Mouse (Mus musculus): ENCODE data around the gene Tmsb4x.

Gene Tmsb4x

DNA sequence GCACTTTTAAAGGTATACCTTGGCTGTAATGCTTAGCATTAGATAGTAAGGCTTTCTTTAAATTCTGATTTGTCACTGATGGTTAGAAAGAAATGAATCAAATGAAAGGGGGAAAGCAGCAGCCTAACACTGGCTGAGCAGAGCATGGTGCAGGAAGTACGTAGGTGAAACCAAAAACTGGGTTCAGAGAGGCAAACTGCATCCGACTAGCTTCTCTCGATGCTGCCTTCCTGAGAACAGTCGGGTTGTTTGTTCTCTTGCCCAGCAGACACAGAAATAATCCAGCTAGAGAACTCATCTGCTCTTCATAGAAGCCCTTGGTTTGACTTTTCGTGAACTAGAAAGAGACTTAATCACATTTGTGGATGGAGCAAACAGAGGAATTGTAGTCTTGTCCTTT is 26.7 kb downstream of the Tmsb4x start:
- no peak for DNase-seq (ENCODE audit: low read depth, low spot score)

DNA sequence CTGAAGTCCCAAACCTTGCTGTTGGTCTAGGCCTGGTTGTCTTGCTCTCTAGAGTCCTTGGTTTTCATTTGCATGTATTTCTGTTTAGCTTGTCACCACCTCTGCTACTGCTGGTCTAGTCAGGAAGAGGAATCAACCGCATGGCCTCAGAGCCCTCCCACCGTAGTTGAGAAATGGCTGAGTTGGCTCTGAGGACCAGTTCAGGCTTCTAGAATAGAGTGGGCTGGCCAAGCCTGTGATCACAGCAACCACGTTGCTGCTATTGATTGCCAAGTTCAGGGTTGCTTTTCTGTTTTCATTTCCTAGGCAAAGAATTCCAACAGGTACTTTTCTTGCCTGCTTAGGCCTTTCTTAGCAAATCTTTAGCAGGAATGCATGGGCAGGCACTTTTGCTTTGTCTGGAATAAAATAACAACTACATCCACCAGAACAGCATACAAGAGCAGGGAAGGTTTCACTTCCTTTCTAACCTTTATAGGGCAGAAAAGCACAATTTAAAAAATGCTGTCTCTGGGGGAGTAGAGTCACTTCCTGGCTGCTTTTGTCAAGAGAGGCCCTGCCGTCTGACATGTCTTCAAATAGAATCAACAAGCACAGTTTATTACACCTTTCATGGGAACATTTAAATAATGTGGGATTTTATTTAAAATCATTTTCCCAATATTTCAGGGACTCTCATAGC is 29.0 kb downstream of the Tmsb4x start:
- DNase-seq (ENCODE audit: low read depth, low spot score) = peak; percentile 39

DNA sequence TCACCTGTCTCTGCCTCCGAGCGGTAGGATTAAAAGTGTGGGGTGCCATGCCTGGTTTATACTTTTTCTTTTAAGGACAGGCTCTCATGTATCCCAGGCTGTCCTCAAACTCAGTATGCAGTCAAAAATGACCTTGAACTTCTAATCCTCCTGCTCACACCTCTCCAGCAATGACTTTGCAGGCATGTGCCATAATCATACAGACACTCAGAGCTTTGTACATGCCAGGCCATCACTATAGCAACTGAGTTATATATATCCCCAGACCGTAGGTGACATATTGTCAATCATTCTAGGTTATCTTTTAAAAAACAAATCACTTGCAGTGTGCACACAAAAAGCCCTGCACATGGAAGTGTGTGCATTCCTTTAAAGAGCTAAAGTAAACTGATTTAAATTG is 29.6 kb downstream of the Tmsb4x start:
- DNase-seq (ENCODE audit: low read depth, low spot score) = no peak

DNA sequence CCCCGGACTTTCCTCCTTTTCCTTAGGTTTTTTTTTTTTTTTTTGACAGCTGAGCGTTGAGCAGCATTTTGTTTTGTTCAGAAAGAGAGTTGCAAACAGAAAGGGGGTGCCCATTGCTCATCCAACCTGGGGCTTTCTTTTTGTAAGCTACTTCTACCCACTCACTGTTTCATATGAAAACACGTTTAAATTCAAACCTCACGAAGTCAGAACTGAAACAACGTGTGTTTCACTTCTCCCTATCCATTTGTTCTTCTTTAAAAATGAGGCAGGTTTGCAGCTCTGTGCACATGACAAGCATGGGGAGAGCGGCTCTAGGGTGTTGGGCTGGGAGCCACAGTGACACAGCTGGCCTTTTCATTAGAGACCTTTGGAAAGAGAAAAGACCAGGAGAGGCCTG is 33.8 kb downstream of the Tmsb4x start:
- DNase-seq (ENCODE audit: low read depth, low spot score) = no peak

DNA sequence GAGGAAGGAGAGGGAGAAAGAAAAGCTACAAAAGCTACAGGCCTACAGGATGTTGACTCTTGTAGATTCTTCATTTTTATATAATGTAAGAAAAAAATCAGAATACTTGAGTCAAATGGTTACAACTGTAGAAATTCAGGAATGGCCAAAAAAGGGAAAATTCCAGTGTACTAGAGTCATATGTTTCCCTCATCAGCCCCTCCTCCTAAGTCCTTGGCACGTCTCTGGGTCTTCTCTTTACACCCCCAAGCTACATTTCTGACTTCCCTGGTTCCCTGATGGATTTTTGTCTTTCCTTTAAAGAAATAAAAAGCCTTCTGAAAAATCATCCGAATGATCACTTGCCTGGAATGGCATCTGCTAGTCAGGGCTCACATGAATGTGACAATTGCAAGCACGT is 34.8 kb downstream of the Tmsb4x start:
- DNase-seq (ENCODE audit: low read depth, low spot score) = no peak

DNA sequence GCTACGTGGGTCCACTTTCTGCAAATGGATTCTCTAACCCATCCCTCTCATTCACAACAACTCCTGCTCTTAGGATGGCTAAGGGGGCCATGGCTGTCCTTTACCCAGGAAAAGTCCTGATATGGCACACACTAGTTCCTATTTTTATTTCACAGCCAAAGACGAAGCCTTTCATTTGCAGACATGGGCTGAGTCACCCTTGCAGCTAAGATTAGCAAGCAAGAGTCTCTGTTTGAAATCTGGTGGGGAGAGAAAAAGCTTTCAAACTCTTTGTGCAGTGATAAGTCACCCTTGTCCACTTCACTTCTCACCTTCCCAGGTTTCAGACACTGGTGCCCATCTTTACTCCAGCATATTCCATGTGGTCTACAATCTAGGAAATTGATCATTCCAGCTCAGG is 36.9 kb downstream of the Tmsb4x start:
- no peak for DNase-seq (ENCODE audit: low read depth, low spot score)

DNA sequence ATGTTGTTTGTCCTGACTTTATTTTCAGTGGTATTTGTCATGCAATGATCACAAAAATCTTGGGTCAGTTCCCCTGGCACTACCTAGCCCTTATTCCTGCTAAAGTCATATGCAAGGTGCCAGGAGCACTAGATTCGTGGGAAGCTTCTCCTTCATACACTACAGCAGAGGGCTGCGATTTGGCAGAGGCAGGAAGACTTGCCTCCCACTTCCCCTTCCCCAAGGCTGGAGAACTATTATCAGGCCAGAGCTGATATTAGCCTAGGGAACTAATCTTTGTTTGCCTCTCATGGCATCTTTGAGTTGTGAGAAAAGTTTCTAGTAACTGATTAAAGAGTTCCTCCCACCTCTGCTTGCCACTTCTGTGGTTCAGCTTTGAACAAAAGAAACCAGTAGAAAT is 37.8 kb downstream of the Tmsb4x start:
- DNase-seq (ENCODE audit: low read depth, low spot score) = no peak

DNA sequence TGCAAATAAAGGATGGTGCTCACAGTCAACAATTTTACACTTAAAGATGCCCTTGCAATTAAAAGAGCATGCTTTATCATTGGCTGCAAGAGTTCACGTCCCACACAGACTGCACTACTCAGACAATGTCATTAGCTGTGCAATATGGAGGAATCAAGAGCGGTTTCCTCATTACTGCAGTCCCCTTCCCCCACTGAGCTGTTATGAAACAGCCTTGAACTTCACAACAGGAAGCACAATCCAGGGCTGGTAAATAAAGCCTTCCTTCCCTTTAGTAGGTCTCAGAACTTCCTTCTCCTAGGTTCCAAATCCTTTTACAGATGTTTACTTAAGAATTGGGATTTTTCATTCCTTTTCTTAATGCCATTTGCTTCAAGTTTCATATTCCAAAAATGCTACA is 41.8 kb downstream of the Tmsb4x start:
- DNase-seq (ENCODE audit: low read depth, low spot score) = no peak

DNA sequence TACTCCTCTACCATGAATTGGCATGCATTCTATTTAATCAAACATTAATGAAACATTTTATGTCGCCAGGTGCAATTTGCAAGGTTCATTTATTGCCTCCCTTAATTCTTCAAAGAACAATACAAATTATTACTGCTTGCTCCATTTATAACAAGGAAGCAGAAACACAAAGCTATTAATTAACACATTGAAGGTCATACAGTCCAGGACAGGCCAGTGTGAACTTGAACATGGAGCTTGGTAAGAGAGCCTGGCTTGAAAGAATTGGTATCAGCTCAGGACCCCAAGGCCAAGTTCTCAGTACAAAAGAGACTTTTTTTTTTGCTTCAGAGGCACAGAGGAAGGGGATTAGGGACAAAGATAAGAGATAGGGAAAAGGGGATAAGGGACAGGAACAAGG is 43.1 kb downstream of the Tmsb4x start:
- DNase-seq (ENCODE audit: low read depth, low spot score) = no peak

DNA sequence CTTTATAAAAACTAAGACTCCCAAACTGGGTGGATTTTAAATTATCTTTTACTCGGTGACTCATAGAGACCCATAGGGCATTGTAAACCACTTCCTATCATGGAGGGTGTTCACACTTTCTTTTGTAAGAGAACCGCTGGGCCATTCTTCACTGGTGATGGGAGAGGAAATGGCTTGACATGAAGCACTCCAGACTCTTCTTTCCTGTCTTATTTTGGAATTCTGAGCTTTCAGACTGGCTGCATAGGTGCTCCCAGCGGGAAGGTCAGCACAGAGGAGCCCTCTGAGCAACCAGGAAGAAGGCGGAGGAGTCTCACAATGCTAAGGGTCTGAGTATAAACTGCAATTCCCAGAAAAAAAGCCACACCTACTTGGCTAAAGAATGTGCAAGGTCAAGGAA is 51.4 kb downstream of the Tmsb4x start:
- no peak for DNase-seq (ENCODE audit: low read depth, low spot score)

All from telencephalon, adult 2 months (tissue).